Mouse (Mus musculus) C2C12 (cell line): ENCODE measurements around the gene Wbp4. TPM values are rescaled to one million over a fixed set of nuclear protein-coding genes. Genes with fewer than 3 reads are reported as not detected.
A peak's percentile ranks its signal among the peaks of the same experiment; 100 is the strongest.

Experiments used
- H3K27me3 ChIP-seq: one replicate; pipeline ENCODE4 v1.6.1; 2011; ENCODE audit not compliant: control insufficient read depth, insufficient read depth, insufficient read length
- H3K36me3 ChIP-seq: one replicate; pipeline ENCODE4 v1.6.1; 2011; ENCODE audit not compliant: control insufficient read depth, insufficient read depth
- H3K4me3 ChIP-seq: one replicate; pipeline ENCODE4 v1.5.1; 2011; ENCODE audit warnings: mild to moderate bottlenecking, control low read depth; ENCODE audit not compliant: poor library complexity, insufficient read depth, severe bottlenecking
- H3K79me2 ChIP-seq: one replicate; pipeline ENCODE4 v1.6.1; 2011; ENCODE audit not compliant: control insufficient read depth, insufficient read depth
- H3K79me3 ChIP-seq: one replicate; pipeline ENCODE4 v1.6.1; 2011; ENCODE audit warnings: low read depth, control low read depth
- H3ac ChIP-seq: one replicate; pipeline ENCODE3; 2011; ENCODE audit warnings: low read depth; ENCODE audit not compliant: control insufficient read depth, insufficient read length
- CEBPB ChIP-seq: IDR thresholded peaks from one replicate; pipeline ENCODE4 v1.6.1; 2011; ENCODE audit warnings: low read depth, mild to moderate bottlenecking, control low read depth, moderate library complexity
- CTCF ChIP-seq: IDR thresholded peaks from one replicate; pipeline ENCODE4 v1.5.1; 2011; ENCODE audit not compliant: control insufficient read depth, insufficient read depth, insufficient read length
- FOSL1 ChIP-seq: IDR thresholded peaks from one replicate; pipeline ENCODE4 v1.8.0; 2011; ENCODE audit warnings: mild to moderate bottlenecking, low read length; ENCODE audit not compliant: poor library complexity, insufficient read depth, severe bottlenecking
- MAX ChIP-seq: IDR thresholded peaks from one replicate; pipeline ENCODE4 v1.6.1; 2011; ENCODE audit warnings: mild to moderate bottlenecking, control low read depth
- MYOD1 ChIP-seq: IDR thresholded peaks from one replicate; pipeline ENCODE4 v1.6.1; 2011; ENCODE audit warnings: low read depth; ENCODE audit not compliant: control insufficient read depth, insufficient read length
- MYOG ChIP-seq: IDR thresholded peaks from one replicate; pipeline ENCODE4 v1.6.1; 2011; ENCODE audit not compliant: control insufficient read depth, insufficient read length; ENCODE audit errors: extremely low read depth
- USF1 ChIP-seq: IDR thresholded peaks from one replicate; pipeline ENCODE4 v1.6.1; 2011; ENCODE audit warnings: low read depth, mild to moderate bottlenecking, control low read depth, moderate library complexity
- polyA plus RNA-seq: library from polyadenylated mRNA; unstranded; fragments of >200 nt; fragmentation: generic; extraction: Trizol; gene quantifications from one replicate; pipeline ENCODE4 v1.2.1, GENCODE M21; 2012; ENCODE audit warnings: missing spikeins

The Wbp4 gene
- polyA plus RNA-seq, 1 experiment: 9.8 TPM

DNA sequence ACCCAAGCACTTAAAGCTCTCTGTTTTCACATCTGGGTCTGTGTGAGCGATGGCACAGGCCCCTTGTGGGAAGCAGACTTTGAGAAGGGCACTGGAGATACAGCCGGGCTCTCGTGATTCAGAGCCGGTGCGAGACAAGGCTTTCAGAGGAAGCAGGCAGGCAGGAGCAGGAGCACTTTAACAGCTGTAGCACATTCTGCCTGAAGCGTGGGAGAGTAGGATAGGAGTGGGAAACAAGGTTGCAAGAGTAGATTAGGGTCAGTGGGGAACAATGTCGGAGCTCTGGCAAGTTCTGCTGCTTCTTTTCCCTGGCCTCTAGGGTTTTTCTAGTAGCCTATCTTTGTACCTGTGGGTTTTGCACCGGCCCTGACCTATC, 5.3 kb upstream of the Wbp4 start:
- Histone ChIP-seq H3K79me3 (peaks cover 9% of the 10 kb centered on the region), H3K36me3 (no peaks in the 10 kb centered on the region), H3K27me3 (no peaks in the 10 kb centered on the region), H3K4me3 (no peak overlapping the region), H3K79me2 (peaks cover 49% of the 10 kb centered on the region), H3ac (no peak overlapping the region)
- TF ChIP-seq FOSL1: no peak
- no peak for TF ChIP-seq CEBPB

DNA sequence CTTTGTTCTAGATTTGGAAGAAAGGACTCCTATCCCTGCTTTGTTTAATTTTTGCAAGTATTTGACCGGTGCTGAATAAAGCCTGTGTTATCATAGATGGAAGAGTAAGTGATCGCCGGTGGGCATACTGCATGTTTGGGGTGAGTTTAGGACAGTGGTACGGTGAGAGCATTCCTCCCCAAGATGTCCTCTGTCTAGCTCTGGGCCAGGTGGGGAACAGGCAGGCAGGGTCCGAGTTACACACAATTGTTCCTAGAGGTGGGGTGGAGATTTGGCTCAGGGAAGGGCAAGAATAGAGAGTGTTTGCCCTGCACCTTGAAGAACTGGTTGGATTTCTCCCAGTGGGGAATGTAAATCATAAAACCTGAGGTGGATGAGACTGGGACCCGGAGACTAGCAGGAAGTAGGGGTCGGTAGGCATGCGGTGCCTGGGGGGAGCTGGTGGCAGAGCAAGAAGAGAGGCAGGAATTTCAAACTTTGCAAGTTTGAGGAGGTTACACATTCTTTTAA, 2.3 kb upstream of the Wbp4 start:
- H3K79me3 ChIP-seq: peaks cover 27% of the 10 kb centered on the region
- TF ChIP-seq MYOG (no peak), MAX (no peak), CTCF (no peak), FOSL1 (no peak), USF1 (no peak), MYOD1 (no peak), CEBPB (no peak)
- no peaks in the 10 kb centered on the region for H3K27me3 ChIP-seq
- H3ac ChIP-seq: no peak overlapping the region
- peaks cover 7% of the 10 kb centered on the region for H3K36me3 ChIP-seq
- H3K4me3 ChIP-seq: no peak overlapping the region
- peaks cover 70% of the 10 kb centered on the region for H3K79me2 ChIP-seq

DNA sequence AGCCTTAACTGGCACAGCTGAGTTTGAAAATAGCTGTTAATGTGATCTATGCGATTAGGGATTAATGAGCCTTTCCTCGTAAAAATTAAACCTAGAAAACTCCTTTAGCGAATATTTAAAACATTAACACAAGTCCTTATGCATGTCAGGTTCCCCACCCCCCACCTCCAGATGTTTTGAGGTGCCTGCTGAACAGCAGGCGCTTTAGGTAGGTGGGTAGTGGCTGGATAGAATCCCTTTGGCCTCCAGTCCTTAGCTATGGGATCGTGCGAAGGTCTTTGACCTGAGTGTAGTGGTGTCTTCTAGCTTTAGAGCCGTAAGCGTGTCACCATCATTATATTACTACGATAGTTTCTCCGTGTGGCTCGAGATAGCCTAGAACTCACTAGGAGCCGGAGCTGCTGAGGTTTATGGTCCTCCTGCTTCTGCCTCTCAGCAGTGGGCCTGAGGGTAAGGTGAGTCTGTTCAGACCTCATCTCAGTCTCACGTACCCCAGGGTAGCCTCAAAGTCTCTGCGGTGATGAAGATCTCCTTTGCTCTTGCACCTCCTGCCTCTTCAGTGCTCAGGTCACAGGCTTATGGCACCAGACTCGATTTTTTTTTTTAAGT, 1.5 kb upstream of the Wbp4 start:
- H3K36me3 ChIP-seq: peaks cover 7% of the 10 kb centered on the region
- no peaks in the 10 kb centered on the region for H3K27me3 ChIP-seq
- H3K79me2 ChIP-seq: peaks cover 74% of the 10 kb centered on the region
- TF ChIP-seq FOSL1 (no peak), MAX (no peak), CTCF (no peak), MYOG (no peak), MYOD1 (no peak), CEBPB (no peak), USF1 (no peak)
- peak overlapping the region; percentile 27 for H3ac ChIP-seq
- peaks cover 34% of the 10 kb centered on the region for H3K79me3 ChIP-seq
- peak overlapping the region; percentile 84 for H3K4me3 ChIP-seq

DNA sequence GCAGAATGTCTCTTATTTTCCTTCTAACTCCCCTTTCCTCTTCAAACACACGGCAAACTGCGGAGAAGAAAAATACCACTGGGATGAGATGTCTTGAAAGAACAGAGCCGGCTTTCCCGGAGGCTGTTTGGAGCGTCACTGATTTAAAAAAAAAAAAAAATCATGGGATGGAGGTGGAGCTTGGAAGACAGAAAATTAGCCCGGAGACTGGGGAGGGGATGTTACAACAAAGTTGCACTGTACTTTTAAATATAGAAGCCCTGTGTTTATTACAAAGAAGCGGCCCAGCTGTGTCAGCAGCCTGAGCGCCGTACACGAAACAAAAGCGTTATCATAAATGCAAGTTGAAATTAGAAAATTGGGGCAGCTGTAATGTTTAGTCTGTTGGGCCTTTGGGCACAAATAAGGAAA, 936 bp upstream of the Wbp4 start:
- peaks cover 39% of the 10 kb centered on the region for H3K79me3 ChIP-seq

DNA sequence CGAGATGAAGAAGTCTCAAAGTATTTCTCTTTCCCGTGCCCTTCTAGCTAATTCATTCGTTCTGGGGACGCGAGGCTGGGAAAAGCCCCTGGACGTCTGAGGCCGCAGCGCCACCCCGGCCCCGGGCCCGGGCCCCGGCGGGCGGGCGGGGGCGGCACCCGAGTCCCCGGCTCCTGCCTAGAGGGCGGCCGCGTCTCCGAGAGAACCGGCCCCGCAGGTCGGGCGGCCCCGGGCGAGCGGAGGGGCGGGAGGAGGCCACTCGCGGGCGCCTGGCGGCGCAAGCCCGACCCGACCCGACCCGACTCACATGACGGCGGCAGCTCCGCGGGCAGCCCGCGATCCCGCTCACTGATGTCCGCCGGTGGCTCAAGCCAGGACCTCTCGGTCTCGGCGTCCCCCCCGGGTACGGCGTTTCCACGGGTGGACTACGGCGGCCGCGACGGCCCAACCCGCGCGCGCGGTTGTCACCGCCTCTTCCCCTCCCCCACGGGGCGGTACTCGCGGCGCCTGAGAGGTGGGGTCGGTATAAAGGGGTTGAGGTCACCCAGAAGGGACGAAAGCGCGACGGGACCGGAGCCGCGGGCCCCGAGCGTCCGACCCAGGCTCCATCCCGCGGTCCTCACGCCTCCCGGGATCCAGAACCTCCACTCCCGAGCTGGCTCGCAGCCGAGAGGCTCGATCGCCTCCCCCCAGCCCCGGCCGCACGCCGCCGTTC, 539 bp downstream of the Wbp4 start, which contains the start of gene Elf1:
Gene Elf1 (plus strand): TSS at position 571 of the 715 bp plus-strand sequence.
- peaks cover 39% of the 10 kb centered on the region for H3K79me3 ChIP-seq
- peak within 1 kb of the TSS; percentile 84 for H3K4me3 ChIP-seq
- no peaks in the 10 kb centered on the region for H3K27me3 ChIP-seq
- peaks cover 78% of the 10 kb centered on the region for H3K79me2 ChIP-seq
- H3K36me3 ChIP-seq: peaks cover 12% of the 10 kb centered on the region
- peak within 1 kb of the TSS; percentile 78 for H3ac ChIP-seq
- TF ChIP-seq CEBPB (no peak), CTCF (no peak), USF1 (no peak), MYOD1 (no peak), MAX (no peak), FOSL1 (no peak), MYOG (no peak)

More for the DNA sequence above, 936 bp upstream of the Wbp4 start:
- Histone ChIP-seq H3K36me3 (peaks cover 10% of the 10 kb centered on the region), H3ac (peak overlapping the region; percentile 62), H3K27me3 (no peaks in the 10 kb centered on the region), H3K4me3 (peak overlapping the region; percentile 84), H3K79me2 (peaks cover 80% of the 10 kb centered on the region)
- no peak for TF ChIP-seq USF1
- no peak for TF ChIP-seq FOSL1
- no peak for TF ChIP-seq MYOG
- no peak for TF ChIP-seq CEBPB
- TF ChIP-seq MYOD1: no peak
- no peak for TF ChIP-seq MAX
- TF ChIP-seq CTCF: no peak

DNA sequence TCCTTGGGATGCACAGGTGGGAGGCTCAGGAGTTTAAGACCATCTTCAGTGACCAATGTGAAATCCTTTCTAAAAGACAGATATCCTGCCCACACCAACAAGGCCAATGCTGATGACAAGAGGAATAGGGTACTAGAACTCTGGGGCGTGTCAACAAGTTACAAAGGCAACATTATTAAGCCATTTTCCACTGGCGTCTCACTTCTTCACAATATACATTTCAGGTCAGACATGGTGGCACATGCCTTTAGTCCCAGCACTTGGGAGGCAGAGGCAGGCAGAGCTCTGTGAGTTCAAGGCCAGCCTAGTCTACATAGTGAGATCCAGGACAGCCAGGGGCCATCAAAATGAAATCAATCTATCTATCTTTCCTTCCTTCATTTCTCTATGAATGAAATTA, 7.9 kb downstream of the Wbp4 start:
- H3K79me2 ChIP-seq: peaks cover 19% of the 10 kb centered on the region
- H3K4me3 ChIP-seq: no peak overlapping the region
- TF ChIP-seq FOSL1: no peak
- no peak for TF ChIP-seq MYOD1
- no peak for TF ChIP-seq CEBPB
- TF ChIP-seq USF1: no peak
- TF ChIP-seq CTCF: no peak
- TF ChIP-seq MAX: no peak
- TF ChIP-seq MYOG: no peak
- H3K27me3 ChIP-seq: no peaks in the 10 kb centered on the region
- H3K36me3 ChIP-seq: peaks cover 72% of the 10 kb centered on the region
- H3ac ChIP-seq: no peak overlapping the region
- H3K79me3 ChIP-seq: peaks cover 12% of the 10 kb centered on the region
